Mouse (Mus musculus) urinary bladder, postnatal 4 days (tissue): ENCODE data around the gene Ifi206.
A peak's percentile ranks its signal among the peaks of the same experiment; 100 is the strongest.
"Not testable (repeated sequence)": the region's sequence is repeated elsewhere in the genome, so short reads cannot be mapped to it uniquely, and the experiment has no call there.

ENCODE experiments used
- DNase-seq, 2 experiments: peaks; one replicate each; pipeline ENCODE4 v3.0.0; 2021 to 2022; ENCODE audit warnings: low spot score in 2 of 2

Gene Ifi206

GRCm38 (mm10) chr1:173490812-173491480 is at the start of gene Ifi206:
TSS of gene Ifi206 (minus strand) at chr1:173491041.
- not testable (repeated sequence) for DNase-seq

- DNase-seq, result not testable (repeated sequence)
These were observed 45.0 kb upstream of the Ifi206 start, which contains the start of gene Ifi214 for GRCm38 (mm10) chr1:173535791-173536190. TSS of gene Ifi214 (minus strand) at chr1:173535957.

- no peak for DNase-seq
These were observed 30.6 kb upstream of the Ifi206 start for GRCm38 (mm10) chr1:173521452-173521851.

- DNase-seq, result not testable (repeated sequence)
These were observed 19.8 kb upstream of the Ifi206 start for GRCm38 (mm10) chr1:173510595-173510994.

- DNase-seq, result not testable (repeated sequence)
These were observed 642 bp upstream of the Ifi206 start for GRCm38 (mm10) chr1:173491483-173491882.

GRCm38 (mm10) chr1:173481182-173481574 is 9.7 kb downstream of the Ifi206 start:
- DNase-seq, result not testable (repeated sequence)

- not testable (repeated sequence) for DNase-seq
These were observed 10.3 kb downstream of the Ifi206 start for GRCm38 (mm10) chr1:173480399-173481181.

- no peak for DNase-seq
These were observed 34.1 kb downstream of the Ifi206 start for GRCm38 (mm10) chr1:173456761-173457160.

GRCm38 (mm10) chr1:173456139-173456754 is 34.6 kb downstream of the Ifi206 start:
- DNase-seq, result no peak

GRCm38 (mm10) chr1:173451665-173452064 is 39.2 kb downstream of the Ifi206 start:
- DNase-seq, result no peak

- DNase-seq, result no peak
These were observed 40.2 kb downstream of the Ifi206 start for GRCm38 (mm10) chr1:173450621-173451020.

GRCm38 (mm10) chr1:173447067-173447466 is 43.8 kb downstream of the Ifi206 start:
- DNase-seq, result no peak

GRCm38 (mm10) chr1:173443061-173443460 is 47.8 kb downstream of the Ifi206 start:
- DNase-seq, result no peak

- no peak for DNase-seq
These were observed 49.6 kb downstream of the Ifi206 start for GRCm38 (mm10) chr1:173441210-173441609.

GRCm38 (mm10) chr1:173440681-173441080 is 50.2 kb downstream of the Ifi206 start:
- no peak for DNase-seq

GRCm38 (mm10) chr1:173437161-173437953 is 53.5 kb downstream of the Ifi206 start:
- DNase-seq, result no peak

GRCm38 (mm10) chr1:173432411-173432810 is 58.4 kb downstream of the Ifi206 start:
- DNase-seq, result no peak

GRCm38 (mm10) chr1:173429995-173430699 is 60.7 kb downstream of the Ifi206 start:
- DNase-seq, result no peak

- DNase-seq, result no peak
These were observed 63.5 kb downstream of the Ifi206 start for GRCm38 (mm10) chr1:173427385-173427784.

- DNase-seq, result no peak
These were observed 64.5 kb downstream of the Ifi206 start for GRCm38 (mm10) chr1:173426345-173426744.

- peak in 1 of 2 experiments; percentile 17 for DNase-seq
These were observed 70.5 kb downstream of the Ifi206 start for GRCm38 (mm10) chr1:173420374-173420773.
